28 mouse cellular contexts compared by ENCODE assay signal in genomic region chr14:71948701-71949100, GRCm38 (mm10).
DNase-seq lines count a peak whose midpoint lies in the region; ATAC-seq and TF ChIP-seq lines count a peak whose summit lies in the region.
"Had no signal": no experiment of that assay in that cellular context is flagged by ENCODE, and none has a peak within 500 bp of the region (broad histone marks: within the 10 kb centered on the region; RNA-seq: fewer than 3 reads in every experiment).

No protein-coding gene starts in this region.

- no peak overlapping the region for H3K9ac ChIP-seq in liver, adult 2 months (ENCODE audit: low read depth, low read length)
- no peak overlapping the region for H3K9ac ChIP-seq in liver, postnatal 0 days (replicated peaks)
- H3K9ac ChIP-seq: intestine, embryonic 15.5 days; liver, embryonic 15.5 days; lung, embryonic 15.5 days; neural tube, embryonic 13.5 days; stomach, embryonic 15.5 days had no signal

- no peaks in the 10 kb centered on the region; the same call in 1 of the 2 replicates for H3K27me3 ChIP-seq in liver, adult 2 months (ENCODE audit: control insufficient read depth, insufficient read depth, low read length)
- H3K27me3 ChIP-seq in liver, postnatal 0 days (ENCODE audit: insufficient read depth, low read length): no peaks in the 10 kb centered on the region
- H3K27me3 ChIP-seq: intestine, embryonic 15.5 days; liver, embryonic 15.5 days; lung, embryonic 15.5 days; neural tube, embryonic 13.5 days; stomach, embryonic 15.5 days had no signal

- 83% methylated on average over 2 of the region's 2 CpGs for WGBS in liver, adult 2 months
- WGBS in liver, postnatal 0 days (ENCODE audit: insufficient replicate concordance): 81% methylated on average over 2 of the region's 2 CpGs

- H3K36me3 ChIP-seq in liver, adult 2 months (ENCODE audit: control insufficient read depth, insufficient read depth, low read length): no peaks in the 10 kb centered on the region
- no peaks in the 10 kb centered on the region for H3K36me3 ChIP-seq in liver, postnatal 0 days (replicated peaks; ENCODE audit: insufficient read depth, low read length)
- H3K36me3 ChIP-seq: G1E; hindbrain, embryonic 10.5 days; intestine, embryonic 15.5 days; liver, embryonic 15.5 days; lung, embryonic 15.5 days; midbrain, embryonic 10.5 days; neural tube, embryonic 13.5 days; stomach, embryonic 15.5 days had no signal

- no peak overlapping the region for H3K4me2 ChIP-seq in liver, postnatal 0 days (ENCODE audit: low read depth, low read length)
- H3K4me2 ChIP-seq: intestine, embryonic 15.5 days; liver, embryonic 15.5 days; lung, embryonic 15.5 days; neural tube, embryonic 13.5 days; stomach, embryonic 15.5 days had no signal

- no peaks in the 10 kb centered on the region for H3K4me1 ChIP-seq in liver, adult 2 months (ENCODE audit: control insufficient read depth, insufficient read depth, low read length)
- no peaks in the 10 kb centered on the region for H3K4me1 ChIP-seq in liver, postnatal 0 days (ENCODE audit: insufficient read depth)
- H3K4me1 ChIP-seq: intestine, embryonic 15.5 days; liver, embryonic 15.5 days; lung, embryonic 15.5 days; midbrain, embryonic 10.5 days; neural tube, embryonic 13.5 days; stomach, embryonic 15.5 days had no signal

- no peak for TF ChIP-seq EP300 in liver, postnatal 0 days (IDR thresholded peaks at IDR 0.05; ENCODE audit: low read depth)

- ATAC-seq in liver, postnatal 0 days: no peak
- ATAC-seq: hindbrain, embryonic 16.5 days; intestine, embryonic 15.5 days; midbrain, embryonic 16.5 days had no signal

- H3K9me3 ChIP-seq in liver, postnatal 0 days (ENCODE audit: low read length): no peaks in the 10 kb centered on the region
- H3K9me3 ChIP-seq: hindbrain, embryonic 10.5 days; intestine, embryonic 15.5 days; liver, embryonic 15.5 days; lung, embryonic 15.5 days; midbrain, embryonic 10.5 days; neural tube, embryonic 13.5 days; stomach, embryonic 15.5 days had no signal

- H3K4me3 ChIP-seq in liver, adult 2 months (ENCODE audit: insufficient read depth, low read depth, low read length): no peak overlapping the region
- H3K4me3 ChIP-seq in liver, postnatal 0 days (ENCODE audit: low read depth, low read length): no peak overlapping the region
- H3K4me3 ChIP-seq: erythroblast, embryonic 14.5 days; hindbrain, embryonic 10.5 days; intestine, embryonic 15.5 days; liver, embryonic 15.5 days; lung, embryonic 15.5 days; midbrain, embryonic 10.5 days; myocyte; neural tube, embryonic 13.5 days; stomach, embryonic 15.5 days had no signal

- TF ChIP-seq CTCF in liver, adult 2 months (IDR thresholded peaks at IDR 0.05; ENCODE audit: low read depth, low read length): no peak
- no peak for TF ChIP-seq CTCF in liver, postnatal 0 days (IDR thresholded peaks at IDR 0.05; ENCODE audit: low read depth)

- H3K27ac ChIP-seq in liver, adult 2 months (replicated peaks; ENCODE audit: insufficient read depth, low read depth, low read length): no peak overlapping the region
- no peak overlapping the region for H3K27ac ChIP-seq in liver, postnatal 0 days (ENCODE audit: low read depth)
- H3K27ac ChIP-seq: hindbrain, embryonic 10.5 days; intestine, embryonic 15.5 days; liver, embryonic 15.5 days; lung, embryonic 15.5 days; midbrain, embryonic 10.5 days; neural tube, embryonic 13.5 days; stomach, embryonic 15.5 days had no signal

- no peaks in the 10 kb centered on the region for H3K79me2 ChIP-seq in liver, adult 2 months (ENCODE audit: control insufficient read depth, insufficient read depth, low read length)

- no peak for TF ChIP-seq POLR2A in liver, adult 2 months (IDR thresholded peaks at IDR 0.05; ENCODE audit: extremely low read depth, insufficient read depth, low read length)

- peak; percentile 1 for DNase-seq in cerebellum, adult 11 months
- DNase-seq in cerebellum, adult 8-10 months: no peak
- DNase-seq in liver, adult 2 months (ENCODE audit: extremely low read depth, low read depth, low spot score): peak; percentile 18
- DNase-seq in liver, postnatal 0 days: no peak
- peak; percentile 78 to 80 for DNase-seq in cerebellum, postnatal 10 days
- no peak for DNase-seq in embryo, embryonic 11 days
- no peak for DNase-seq in right cerebral cortex, postnatal 4 days
- DNase-seq: adrenal gland, adult 8-10 months; gastrocnemius, postnatal 10 days; heart, postnatal 14 days; kidney, adult 2 months; kidney, postnatal 4 days; layer of hippocampus, postnatal 36 days; liver; right cerebral cortex, postnatal 14 days; thymus, postnatal 14 days had no signal

Comparison
In these comparisons a context has a peak if more than half of its experiments do, and no peak if none do; other contexts are left out.
1. DNase-seq: peak in cerebellum, adult 11 months (single experiment), liver, adult 2 months (single experiment) and cerebellum, postnatal 10 days (2 of 2); none in cerebellum, adult 8-10 months (single experiment), liver, postnatal 0 days (single experiment), embryo, embryonic 11 days (single experiment) and right cerebral cortex, postnatal 4 days (single experiment).